ENCODE assay signal across 35 mouse cellular contexts in the genomic region with DNA sequence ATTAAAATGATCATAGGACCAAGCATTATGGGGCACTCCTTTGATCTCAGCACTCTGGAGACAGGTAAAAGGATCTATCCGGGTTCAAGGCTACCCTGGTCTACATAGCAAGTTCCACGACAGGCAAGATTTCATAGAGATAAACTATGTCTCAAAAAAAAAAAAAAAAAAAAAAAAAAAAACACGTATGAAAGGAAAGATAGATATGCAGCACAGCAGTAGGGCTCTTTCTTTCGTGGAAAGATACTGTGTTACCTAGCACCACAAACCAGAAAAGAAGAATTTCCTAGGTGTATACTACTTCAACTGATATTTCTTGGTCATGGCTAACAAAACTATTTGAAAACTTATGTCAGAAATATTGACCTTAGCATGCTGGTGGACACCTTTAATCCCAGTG.
"Had no signal": no experiment of that assay in that cellular context is flagged by ENCODE, and none has a peak within 500 bp of the region (broad histone marks: within the 10 kb centered on the region; RNA-seq: fewer than 3 reads in every experiment).

No protein-coding gene starts in this region.

- ATAC-seq: hindbrain, embryonic 16.5 days; hindbrain, postnatal 0 days; inflammation-experienced regulatory T-cells, adult 6 months; intestine, embryonic 15.5 days; intestine, embryonic 16.5 days; intestine, postnatal 0 days had no signal

- H3K4me1 ChIP-seq: heart, embryonic 10.5 days; heart, embryonic 12.5 days; heart, embryonic 13.5 days; heart, embryonic 15.5 days; hindbrain, embryonic 10.5 days; hindbrain, embryonic 12.5 days; hindbrain, embryonic 15.5 days; intestine, embryonic 15.5 days; kidney, embryonic 15.5 days had no signal

- H3K27ac ChIP-seq: heart, embryonic 10.5 days; heart, embryonic 13.5 days; heart, embryonic 15.5 days; hindbrain, embryonic 10.5 days; hindbrain, embryonic 12.5 days; hindbrain, embryonic 14.5 days; hindbrain, embryonic 15.5 days; hindbrain, postnatal 0 days; intestine, embryonic 15.5 days; kidney, embryonic 15.5 days; kidney, postnatal 0 days; layer of hippocampus, adult 2 months; left cerebral cortex, adult 2 months had no signal

- H3K9me3 ChIP-seq: heart, embryonic 10.5 days; heart, embryonic 12.5 days; heart, embryonic 13.5 days; heart, embryonic 15.5 days; hindbrain, embryonic 10.5 days; hindbrain, embryonic 12.5 days; hindbrain, embryonic 15.5 days; intestine, embryonic 15.5 days; kidney, embryonic 15.5 days had no signal

- H3K9ac ChIP-seq: heart, embryonic 12.5 days; heart, embryonic 13.5 days; heart, embryonic 15.5 days; hindbrain, embryonic 12.5 days; hindbrain, embryonic 14.5 days; hindbrain, embryonic 15.5 days; intestine, embryonic 15.5 days; kidney, embryonic 15.5 days had no signal

- H3K27me3 ChIP-seq: heart, embryonic 12.5 days; heart, embryonic 13.5 days; heart, embryonic 15.5 days; hindbrain, embryonic 12.5 days; hindbrain, embryonic 15.5 days; intestine, embryonic 15.5 days; kidney, embryonic 15.5 days had no signal

- H3K4me3 ChIP-seq: heart, embryonic 10.5 days; heart, embryonic 12.5 days; heart, embryonic 13.5 days; heart, embryonic 15.5 days; hindbrain, embryonic 10.5 days; hindbrain, embryonic 12.5 days; hindbrain, embryonic 15.5 days; intestine, embryonic 15.5 days; kidney, embryonic 15.5 days; layer of hippocampus, adult 2 months; left cerebral cortex, adult 2 months had no signal

- H3K4me2 ChIP-seq: heart, embryonic 11.5 days; heart, embryonic 12.5 days; heart, embryonic 13.5 days; heart, embryonic 15.5 days; hindbrain, embryonic 12.5 days; hindbrain, embryonic 14.5 days; hindbrain, embryonic 15.5 days; intestine, embryonic 15.5 days; kidney, embryonic 15.5 days had no signal

- DNase-seq: heart, postnatal 10 days; heart, postnatal 14 days; heart, postnatal 36 days; heart, postnatal 4 days; kidney, adult 11 months; kidney, adult 18-20 months; kidney, adult 2 months; kidney, adult 8-10 months; kidney, adult 9 months; kidney, postnatal 10 days; kidney, postnatal 14 days; kidney, postnatal 25 days; kidney, postnatal 36 days; kidney, postnatal 4 days; layer of hippocampus, adult 9-11 months; layer of hippocampus, postnatal 36 days had no signal
